Mouse (Mus musculus) erythroid progenitor cell, adult 5-6 weeks (primary cell): ENCODE data around the gene Phf6. TPM values are rescaled to one million over a fixed set of nuclear protein-coding genes. Genes with fewer than 3 reads are reported as not detected.
"Not testable (repeated sequence)": the region's sequence is repeated elsewhere in the genome, so short reads cannot be mapped to it uniquely, and the experiment has no call there.

Experiments used
- ATAC-seq: replicated peaks from 2 replicates; pipeline ENCODE4 v1.8.0; 2016; ENCODE audit warnings: moderate number of reproducible peaks, mild to moderate bottlenecking, moderate TSS enrichment, inconsistent platforms; ENCODE audit not compliant: poor library complexity, low FRiP score, severe bottlenecking
- total RNA-seq, 2 experiments: library from RNA; stranded (forward) in 1 of 2; stranded (reverse) in 1 of 2; fragments of 150-400 nt in 1 of 2; fragments of 186-747, 209-891 nt in 1 of 2; gene quantifications; 2 replicates each; pipeline versions ENCODE4 v1.2.3 to v1.2.4; 2015 to 2017; ENCODE audit warnings: low replicate concordance in 2 of 2

The Phf6 gene
- total RNA-seq (2015; ENCODE audit: low replicate concordance) (23.5 and 27.8 TPM in 2 replicates), total RNA-seq (2017; ENCODE audit: low replicate concordance) (15.2 and 18.9 TPM in 2 replicates)

DNA sequence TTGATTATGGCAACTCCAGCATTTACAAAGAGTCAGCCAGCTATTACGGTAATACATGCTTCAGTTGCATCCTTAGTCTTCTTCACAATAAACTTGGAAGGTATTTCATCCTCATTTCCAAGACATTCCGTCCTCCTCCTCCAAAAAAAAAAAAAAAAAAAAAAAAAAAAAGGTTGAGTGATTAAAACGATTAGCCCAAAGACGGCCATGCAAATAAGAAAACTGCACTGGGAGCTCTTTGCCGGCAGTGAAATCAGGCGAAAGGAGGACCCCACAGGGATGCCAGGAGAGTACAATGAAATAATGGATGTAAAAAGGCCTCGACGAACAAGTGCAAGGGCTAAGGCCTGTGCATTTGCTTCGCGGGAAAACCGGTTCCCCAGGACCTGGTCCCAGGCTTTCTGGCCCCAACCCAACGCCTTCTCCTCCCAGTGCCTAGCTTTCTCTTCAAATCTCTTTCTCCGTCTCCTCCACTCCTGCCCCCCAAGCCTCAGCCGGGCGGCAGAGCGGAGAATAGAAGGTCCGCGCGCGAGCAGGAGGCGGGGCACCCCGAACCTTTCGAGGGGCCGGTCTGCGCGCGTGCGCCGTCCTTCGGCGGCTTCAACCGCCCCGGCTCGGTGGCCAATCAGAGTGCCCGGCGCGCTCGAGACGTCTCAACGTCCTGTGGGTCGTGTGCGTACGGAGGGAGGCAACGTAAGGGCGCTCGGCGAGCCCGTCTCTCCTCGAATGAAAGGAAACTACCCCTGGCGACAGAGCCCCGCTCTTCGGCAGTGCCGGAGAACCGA, at the start of gene Phf6:
TSS of gene Phf6 (plus strand) at position 680 of the 785 bp plus-strand sequence.
- peak; percentile 100 for ATAC-seq

DNA sequence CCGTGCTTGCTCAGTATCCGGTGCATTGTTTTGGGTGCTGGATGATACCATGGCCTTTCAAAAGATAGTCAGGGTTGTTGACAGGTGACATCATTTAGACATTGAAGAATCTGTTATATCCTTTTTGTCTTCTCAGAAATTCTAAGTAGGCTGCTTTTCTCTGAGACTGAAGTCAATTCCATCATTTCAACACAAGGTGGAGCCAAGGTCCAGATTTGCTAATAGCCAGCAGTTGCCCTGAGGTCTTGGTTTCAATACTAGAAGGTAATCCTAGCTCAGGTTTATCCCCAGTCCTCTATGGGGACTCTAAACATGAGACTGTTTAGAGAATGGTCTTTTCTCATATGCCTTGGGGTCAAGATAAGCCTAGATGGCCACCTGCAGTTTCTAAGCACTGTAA, 47.9 kb upstream of the Phf6 start:
- ATAC-seq = no peak

- not testable (repeated sequence) for ATAC-seq
These were observed 13.6 kb upstream of the Phf6 start for GRCm38 (mm10) chrX:52898486-52898885.

GRCm38 (mm10) chrX:52912372-52912728, 284 bp downstream of the Phf6 start:
- ATAC-seq = no peak

DNA sequence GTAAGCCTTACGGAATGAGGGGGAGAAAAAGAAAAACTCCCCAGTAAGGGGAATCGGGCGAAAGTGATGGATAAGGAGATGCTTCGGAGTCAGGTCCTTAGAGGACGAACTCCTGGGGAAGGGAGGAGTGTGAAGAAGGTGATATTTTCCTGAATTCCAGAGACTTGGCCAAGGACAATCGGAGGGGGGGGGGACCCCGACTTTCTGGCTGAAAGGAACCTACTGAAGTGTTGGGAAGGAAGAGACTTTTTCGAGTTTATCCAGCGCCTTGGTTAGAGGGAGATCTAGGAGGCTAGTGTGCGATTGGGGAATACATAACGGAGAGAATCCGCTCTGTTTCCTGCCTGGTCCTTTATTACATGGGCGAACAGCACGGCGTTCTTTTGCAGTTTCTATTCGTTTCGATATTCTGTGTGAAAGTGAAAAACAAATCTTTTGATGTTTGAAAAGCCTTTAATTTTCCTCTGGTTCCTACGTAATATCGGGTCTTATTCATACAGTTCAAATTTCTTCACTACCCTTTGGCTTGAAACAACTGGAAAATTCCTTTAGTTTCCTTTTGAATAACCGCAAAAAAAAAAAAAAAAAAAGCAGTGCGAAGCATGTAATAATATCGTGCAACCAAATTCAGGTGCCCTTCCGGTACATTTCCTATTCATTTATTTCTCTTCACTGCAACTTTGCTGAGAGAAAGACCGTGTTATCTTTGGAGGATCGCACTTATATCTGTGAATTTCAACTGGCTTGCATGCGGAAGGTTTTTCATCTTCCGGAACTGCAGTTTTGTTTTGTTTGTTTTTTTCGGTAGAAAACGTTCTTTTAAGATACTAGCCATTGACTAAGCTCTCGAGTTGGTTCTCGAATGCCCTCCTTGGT, 998 bp downstream of the Phf6 start:
- no peak for ATAC-seq

GRCm38 (mm10) chrX:52913856-52914255, 1.8 kb downstream of the Phf6 start:
- no peak for ATAC-seq

DNA sequence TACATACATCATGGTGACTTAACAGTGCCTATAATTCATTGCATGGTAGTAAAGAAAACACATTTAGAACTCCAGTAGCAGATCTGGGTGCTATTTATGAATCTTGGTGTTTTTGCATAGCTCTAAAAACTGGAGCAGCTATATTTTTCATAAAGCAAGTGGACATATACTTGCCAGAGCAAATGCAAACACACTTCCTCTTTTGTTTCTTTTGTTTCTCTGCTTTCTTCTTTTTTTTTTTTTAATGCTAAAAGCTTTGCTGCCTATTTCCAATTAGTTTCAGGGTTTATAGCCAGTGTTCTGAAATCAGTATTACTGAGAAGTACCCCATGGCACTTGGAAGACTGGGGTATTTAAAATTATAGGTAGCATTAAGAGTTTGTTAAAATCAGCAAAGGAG, 2.6 kb downstream of the Phf6 start:
- no peak for ATAC-seq

- ATAC-seq = no peak
These were observed 4.5 kb downstream of the Phf6 start for GRCm38 (mm10) chrX:52916516-52916915.

- no peak for ATAC-seq
These were observed 14.7 kb downstream of the Phf6 start for GRCm38 (mm10) chrX:52926726-52927125.

DNA sequence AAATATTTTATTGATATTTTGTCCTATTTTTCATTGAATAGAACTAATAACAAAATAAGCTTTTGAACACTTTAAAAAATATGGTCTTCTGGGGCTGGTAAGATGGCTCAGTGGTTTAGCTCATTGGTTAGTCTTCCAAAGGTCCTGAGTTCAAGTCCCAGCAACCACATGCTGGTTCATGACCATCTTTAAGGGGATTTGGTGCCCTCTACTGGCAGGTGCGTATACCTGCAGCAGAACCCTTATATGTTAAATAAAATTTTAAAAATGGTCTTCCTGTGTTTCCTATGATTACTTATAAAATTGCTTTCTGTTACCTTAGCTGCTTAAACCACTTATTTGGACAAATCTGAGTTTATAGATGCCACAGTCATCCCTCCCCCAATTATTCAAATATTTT, 16.8 kb downstream of the Phf6 start:
- ATAC-seq = no peak

GRCm38 (mm10) chrX:52929779-52930178, 17.7 kb downstream of the Phf6 start:
- ATAC-seq = no peak

DNA sequence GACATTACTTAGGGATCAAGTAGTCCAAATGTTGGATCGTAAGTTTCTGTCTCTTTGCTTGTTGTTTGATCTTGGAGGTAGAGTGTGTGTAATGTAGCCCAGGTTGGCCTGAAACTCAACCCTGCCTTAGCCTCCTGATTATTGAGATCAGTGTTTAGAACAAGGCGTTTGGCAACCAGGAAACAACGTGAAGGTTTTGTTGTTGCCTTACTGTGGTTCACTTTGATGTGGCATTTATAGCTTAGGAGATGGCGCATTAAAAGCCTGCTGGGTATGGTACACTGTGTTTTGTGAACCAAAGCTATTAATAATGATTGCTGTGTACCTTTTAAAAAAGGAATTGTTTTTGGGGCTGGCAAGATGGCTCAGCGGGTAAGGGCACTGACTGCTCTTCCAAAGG, 18.1 kb downstream of the Phf6 start:
- ATAC-seq = no peak

DNA sequence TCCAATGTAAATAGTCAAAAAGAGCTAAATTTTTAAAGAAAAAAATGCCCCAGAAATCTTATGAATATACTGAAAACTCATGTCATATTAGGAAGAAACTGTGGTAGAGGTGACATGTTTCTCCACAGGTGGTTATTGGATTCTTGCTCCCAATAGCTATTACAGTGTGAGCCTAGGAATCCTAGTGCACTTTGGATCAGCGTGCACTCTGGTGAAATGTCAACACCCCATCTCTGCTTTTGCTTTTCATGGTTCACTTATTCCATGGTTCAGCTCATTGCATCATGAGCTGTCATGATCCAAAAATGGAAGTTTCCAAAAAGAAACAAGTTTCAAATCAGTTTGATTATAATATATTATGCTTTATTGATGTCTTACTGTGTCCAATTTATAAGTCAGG, 20.1 kb downstream of the Phf6 start:
- ATAC-seq = no peak

DNA sequence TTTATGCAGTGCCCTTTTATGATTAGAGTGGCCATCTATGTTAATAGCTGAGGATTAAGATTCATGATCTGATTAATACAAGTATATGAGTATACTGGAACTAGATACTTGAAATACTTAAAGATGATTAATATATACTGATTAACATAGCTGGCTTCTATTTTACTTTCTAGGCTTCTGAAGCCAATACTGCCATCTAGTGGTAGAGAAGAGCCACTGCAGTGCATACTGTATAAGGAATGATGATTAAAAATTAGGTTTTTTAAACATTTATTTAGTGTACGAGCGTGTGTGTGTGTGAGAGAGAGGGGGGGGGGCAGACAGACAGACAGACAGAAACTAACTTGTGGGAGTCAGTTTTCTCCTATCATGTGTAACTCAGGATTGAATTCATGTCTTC, 22.4 kb downstream of the Phf6 start:
- ATAC-seq = 0 out of 2 replicates have a peak, but pooled peaks have one; percentile 39

DNA sequence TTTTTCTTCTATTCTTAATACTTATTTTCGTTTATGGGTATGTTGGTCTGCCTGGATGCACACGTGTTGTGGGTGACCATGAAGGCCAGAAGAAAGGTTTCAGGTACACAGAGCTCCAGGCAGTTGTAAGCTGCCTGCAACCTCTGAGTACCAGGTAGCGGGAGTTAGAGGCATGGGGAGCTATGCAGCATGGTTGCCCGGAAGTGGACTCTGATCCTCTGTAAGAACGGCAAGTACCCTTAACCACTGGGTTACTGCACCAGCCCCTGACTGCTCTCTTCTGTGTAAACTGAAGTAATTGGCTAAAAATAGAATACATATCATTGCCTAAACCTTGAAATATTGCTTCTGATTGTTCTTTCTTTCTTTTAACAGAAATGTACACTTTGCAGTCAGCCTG, 33.4 kb downstream of the Phf6 start:
- ATAC-seq = no peak

DNA sequence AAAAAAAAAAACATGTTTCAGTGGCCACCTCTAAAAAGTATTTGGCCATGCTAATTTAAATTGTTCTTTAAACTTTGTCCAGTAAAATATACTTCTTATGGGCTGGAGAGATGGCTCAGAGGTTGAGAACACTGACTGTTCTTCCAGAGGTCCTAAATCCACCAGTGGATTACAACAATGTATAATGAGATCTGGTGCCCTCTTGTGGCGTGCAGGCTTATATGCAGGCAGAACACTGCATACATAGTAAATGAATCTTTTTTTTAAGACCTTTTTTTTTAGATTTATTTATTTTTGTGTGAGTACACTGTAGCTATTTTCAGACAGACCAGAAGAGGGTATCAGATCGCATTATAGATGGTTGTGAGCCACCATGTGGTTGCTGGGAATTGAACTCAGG, 37.6 kb downstream of the Phf6 start:
- 0 out of 2 replicates have a peak, but pooled peaks have one; percentile 57 for ATAC-seq

DNA sequence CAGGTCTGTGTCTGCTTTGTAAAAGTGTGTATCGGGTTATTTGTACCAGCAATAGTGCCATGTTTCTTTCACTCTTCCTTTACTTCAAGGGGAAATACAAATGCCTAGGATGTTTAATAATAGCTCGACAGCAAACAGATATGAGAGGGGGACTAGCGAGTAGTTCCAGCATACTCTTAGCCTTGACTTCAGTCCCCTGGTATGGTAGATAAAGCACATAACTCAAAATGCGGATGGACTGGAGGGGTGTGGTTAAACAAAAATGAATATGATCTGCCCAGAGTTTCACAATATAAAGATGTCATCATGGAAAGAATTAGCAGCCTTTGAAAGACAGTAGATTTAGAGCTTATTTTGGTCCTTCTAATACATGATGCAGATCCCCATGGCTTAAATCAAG, 44.9 kb downstream of the Phf6 start:
- ATAC-seq = no peak

DNA sequence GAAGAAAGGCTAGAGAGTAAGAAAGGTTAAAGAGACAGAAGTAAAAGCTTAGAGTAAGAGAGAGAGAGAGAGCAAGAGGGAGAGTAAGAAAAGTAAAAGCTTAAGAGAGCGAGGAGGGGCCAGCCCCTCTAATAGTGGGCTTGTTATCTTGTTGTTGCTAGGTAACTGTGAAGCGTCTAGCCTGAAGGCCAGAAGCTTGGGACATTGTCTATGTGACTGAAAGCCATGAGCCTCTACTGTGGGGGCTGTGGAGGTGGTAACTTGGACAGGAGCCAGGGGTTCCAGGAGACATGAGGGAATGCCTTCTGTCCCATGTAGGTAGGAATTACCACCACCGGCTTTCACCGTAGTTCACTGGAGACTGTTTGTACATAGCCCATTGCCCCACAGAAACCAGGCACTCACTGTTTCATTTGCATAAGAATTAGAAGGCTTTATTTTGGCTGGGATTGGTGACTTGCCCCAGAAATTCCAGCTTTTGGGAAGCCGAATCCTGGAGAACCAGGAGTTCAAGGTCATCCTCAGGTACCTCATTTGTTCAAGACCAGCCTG, 49.6 kb downstream of the Phf6 start:
- ATAC-seq = no peak

DNA sequence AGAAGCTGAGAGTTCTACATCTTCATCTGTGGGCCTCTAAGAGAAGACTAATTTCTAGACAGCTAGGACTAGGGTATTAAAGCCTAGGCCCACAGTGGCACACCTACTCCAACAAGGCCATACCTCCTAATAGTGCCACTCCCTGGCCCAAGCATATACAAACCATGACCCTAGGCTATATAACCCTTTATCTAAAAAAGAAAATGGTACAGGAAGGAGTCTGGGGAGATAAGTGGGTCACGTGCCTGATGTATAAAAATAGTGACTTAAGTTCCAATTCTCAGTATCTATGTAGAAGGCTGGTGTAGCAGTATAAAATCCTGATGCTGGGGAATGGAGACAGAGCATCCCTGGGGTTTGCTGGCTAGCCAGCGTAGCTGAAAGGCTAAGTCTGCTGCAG, 53.1 kb downstream of the Phf6 start:
- no peak for ATAC-seq

DNA sequence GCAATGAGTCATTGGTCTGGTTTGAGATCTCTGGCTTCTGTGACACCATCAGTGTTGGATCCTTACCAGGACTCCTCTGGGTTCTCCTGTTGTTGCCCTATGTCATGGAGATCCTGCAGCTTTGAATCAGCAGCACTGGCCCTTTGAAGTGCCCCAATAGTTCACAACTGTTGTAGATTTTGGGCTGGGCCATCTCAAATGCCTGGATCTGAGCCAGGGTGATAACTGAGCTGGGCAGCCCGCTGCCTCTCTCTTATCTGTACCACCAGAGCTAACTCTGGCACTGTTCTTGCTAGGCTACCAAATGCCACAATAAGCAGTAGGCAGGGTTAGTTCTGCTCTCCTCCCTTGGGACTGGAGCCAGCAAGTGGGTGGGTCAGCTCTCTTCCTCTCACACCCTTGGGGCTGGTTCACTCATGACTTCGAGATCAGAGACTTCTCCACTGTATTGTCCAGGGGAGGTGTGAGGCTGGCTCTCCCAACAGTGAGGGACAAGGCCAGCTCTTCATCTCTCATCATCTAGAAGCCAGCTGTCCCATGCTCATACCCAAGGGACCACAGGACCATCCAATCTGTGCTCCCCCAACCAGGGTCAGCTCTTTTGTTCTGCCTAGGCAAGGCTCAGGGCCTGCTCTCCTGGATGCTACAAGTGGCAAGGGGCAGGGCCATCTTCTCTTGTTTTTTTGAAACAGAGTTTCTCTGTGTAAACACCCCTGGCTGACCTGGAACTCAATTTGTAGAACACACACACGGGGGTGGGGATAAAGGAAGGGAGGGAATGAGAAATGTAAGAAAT, 59.3 kb downstream of the Phf6 start:
- peak; percentile 99 for ATAC-seq
